Mouse (Mus musculus): ENCODE data around the gene Pik3r5. TPM values are rescaled to one million over a fixed set of nuclear protein-coding genes. Genes with fewer than 3 reads are reported as not detected.

Gene Pik3r5
- polyA plus RNA-seq, 1 experiment from 2014 or later = 1.5 TPM

DNA sequence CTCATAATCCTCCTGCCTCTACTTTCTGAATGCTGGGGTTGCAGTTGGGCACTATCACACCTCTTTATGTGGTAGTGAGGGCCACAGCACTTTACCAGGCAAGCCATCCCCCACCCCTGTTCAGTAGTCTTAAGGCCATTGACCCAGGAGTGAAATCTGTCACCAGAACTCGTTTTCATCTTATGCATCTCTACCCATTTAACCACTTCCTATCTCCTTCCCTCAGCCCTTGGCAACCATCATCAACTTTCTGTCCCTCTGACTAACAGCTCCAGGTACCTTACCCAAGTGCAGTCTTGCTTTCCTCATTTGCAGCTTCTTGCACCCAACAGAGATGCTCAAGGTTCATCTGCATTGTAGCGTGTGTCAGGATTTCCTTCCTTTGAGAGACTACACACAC is 33.2 kb downstream of the Pik3r5 start:
- no peaks in the 10 kb centered on the region for H3K4me1 ChIP-seq (ENCODE audit: control insufficient read depth, insufficient read depth, low read length)
- WGBS = 54% methylated on average over 2 of the region's 2 CpGs

DNA sequence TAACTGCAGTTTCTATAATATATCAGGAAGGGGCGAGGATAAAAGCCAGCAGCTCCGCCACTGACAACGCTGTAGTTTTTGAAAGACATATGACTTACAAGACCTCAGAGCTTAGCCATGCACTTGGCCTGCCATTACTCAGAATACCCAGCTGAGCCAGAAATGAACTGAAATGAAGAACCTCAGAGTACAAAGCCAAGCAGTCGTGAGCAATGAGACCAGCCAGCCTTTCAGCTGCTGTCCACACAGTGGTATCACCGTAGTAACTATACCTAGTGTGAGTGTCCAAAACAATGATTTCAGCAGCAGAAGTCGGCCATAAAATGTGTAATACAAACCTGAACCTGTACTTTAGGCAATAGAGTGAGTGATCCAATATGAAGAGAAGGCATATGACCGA is 35.5 kb downstream of the Pik3r5 start:
- ATAC-seq (ENCODE audit: low FRiP score, low TSS enrichment) = no peak
- 87% methylated on average over 7 of the region's 7 CpGs for WGBS
- no peak overlapping the region for H3K9ac ChIP-seq (ENCODE audit: low read depth, low read length)
- no peak overlapping the region for H3K27ac ChIP-seq (ENCODE audit: low read depth, low read length)
- H3K27me3 ChIP-seq (ENCODE audit: control insufficient read depth, insufficient read depth, low read length) = no peaks in the 10 kb centered on the region
- H3K4me2 ChIP-seq (replicated peaks; ENCODE audit: low read depth, low read length) = no peak overlapping the region
- H3K4me1 ChIP-seq (ENCODE audit: control insufficient read depth, insufficient read depth, low read length) = no peaks in the 10 kb centered on the region
- H3K36me3 ChIP-seq (ENCODE audit: control insufficient read depth, insufficient read depth, low read length) = no peaks in the 10 kb centered on the region
- no peaks in the 10 kb centered on the region for H3K9me3 ChIP-seq (ENCODE audit: control insufficient read depth, low read length)
- no peak overlapping the region for H3K4me3 ChIP-seq (ENCODE audit: low read length)

More for the DNA sequence above, 33.2 kb downstream of the Pik3r5 start:
- H3K9me3 ChIP-seq (ENCODE audit: control insufficient read depth, low read length) = no peaks in the 10 kb centered on the region
- H3K9ac ChIP-seq (ENCODE audit: low read depth, low read length) = no peak overlapping the region
- no peak overlapping the region for H3K4me2 ChIP-seq (replicated peaks; ENCODE audit: low read depth, low read length)
- no peak overlapping the region for H3K4me3 ChIP-seq (ENCODE audit: low read length)
- no peak overlapping the region for H3K27ac ChIP-seq (ENCODE audit: low read depth, low read length)
- H3K36me3 ChIP-seq (ENCODE audit: control insufficient read depth, insufficient read depth, low read length) = no peaks in the 10 kb centered on the region
- H3K27me3 ChIP-seq (ENCODE audit: control insufficient read depth, insufficient read depth, low read length) = no peaks in the 10 kb centered on the region
- no peak for ATAC-seq (ENCODE audit: low FRiP score, low TSS enrichment)

- H3K9ac ChIP-seq (ENCODE audit: low read depth, low read length) = no peak overlapping the region
- no peak overlapping the region for H3K4me2 ChIP-seq (replicated peaks; ENCODE audit: low read depth, low read length)
- H3K27ac ChIP-seq (ENCODE audit: low read depth, low read length) = no peak overlapping the region
- H3K36me3 ChIP-seq (ENCODE audit: control insufficient read depth, insufficient read depth, low read length) = no peaks in the 10 kb centered on the region
- ATAC-seq (ENCODE audit: low FRiP score, low TSS enrichment) = no peak
- WGBS = 67% methylated on average over 9 of the region's 9 CpGs
- no peak overlapping the region for H3K4me3 ChIP-seq (ENCODE audit: low read length)
- no peaks in the 10 kb centered on the region for H3K4me1 ChIP-seq (ENCODE audit: control insufficient read depth, insufficient read depth, low read length)
- H3K9me3 ChIP-seq (ENCODE audit: control insufficient read depth, low read length) = no peaks in the 10 kb centered on the region
- no peaks in the 10 kb centered on the region for H3K27me3 ChIP-seq (ENCODE audit: control insufficient read depth, insufficient read depth, low read length)
Observed at GRCm38 (mm10) chr11:68467962-68468612, 36.2 kb downstream of the Pik3r5 start.

- no peak overlapping the region for H3K27ac ChIP-seq (ENCODE audit: low read depth, low read length)
- no peaks in the 10 kb centered on the region for H3K4me1 ChIP-seq (ENCODE audit: control insufficient read depth, insufficient read depth, low read length)
- H3K9ac ChIP-seq (ENCODE audit: low read depth, low read length) = no peak overlapping the region
- no peaks in the 10 kb centered on the region for H3K9me3 ChIP-seq (ENCODE audit: control insufficient read depth, low read length)
- H3K4me3 ChIP-seq (ENCODE audit: low read length) = no peak overlapping the region
- H3K27me3 ChIP-seq (ENCODE audit: control insufficient read depth, insufficient read depth, low read length) = no peaks in the 10 kb centered on the region
- no peak overlapping the region for H3K4me2 ChIP-seq (replicated peaks; ENCODE audit: low read depth, low read length)
- H3K36me3 ChIP-seq (ENCODE audit: control insufficient read depth, insufficient read depth, low read length) = no peaks in the 10 kb centered on the region
- WGBS = 78% methylated on average over 4 of the region's 4 CpGs
- ATAC-seq (ENCODE audit: low FRiP score, low TSS enrichment) = no peak
Observed at GRCm38 (mm10) chr11:68468886-68469285, 37.0 kb downstream of the Pik3r5 start.

- Histone ChIP-seq H3K36me3 (ENCODE audit: control insufficient read depth, insufficient read depth, low read length) (no peaks in the 10 kb centered on the region), H3K9ac (ENCODE audit: low read depth, low read length) (no peak overlapping the region), H3K4me2 (replicated peaks; ENCODE audit: low read depth, low read length) (no peak overlapping the region), H3K27ac (ENCODE audit: low read depth, low read length) (no peak overlapping the region), H3K4me3 (ENCODE audit: low read length) (no peak overlapping the region), H3K27me3 (ENCODE audit: control insufficient read depth, insufficient read depth, low read length) (no peaks in the 10 kb centered on the region), H3K9me3 (ENCODE audit: control insufficient read depth, low read length) (no peaks in the 10 kb centered on the region), H3K4me1 (ENCODE audit: control insufficient read depth, insufficient read depth, low read length) (no peaks in the 10 kb centered on the region)
- no peak for ATAC-seq (ENCODE audit: low FRiP score, low TSS enrichment)
- WGBS = 80% methylated on average over 5 of the region's 5 CpGs
Observed at GRCm38 (mm10) chr11:68472162-68472849, 40.4 kb downstream of the Pik3r5 start.

- ATAC-seq (ENCODE audit: low FRiP score, low TSS enrichment) = no peak
- 78% methylated on average over 6 of the region's 6 CpGs for WGBS
- no peaks in the 10 kb centered on the region for H3K36me3 ChIP-seq (ENCODE audit: control insufficient read depth, insufficient read depth, low read length)
Observed at GRCm38 (mm10) chr11:68474600-68474999, 42.7 kb downstream of the Pik3r5 start.

GRCm38 (mm10) chr11:68475676-68476075 is 43.8 kb downstream of the Pik3r5 start:
- H3K4me1 ChIP-seq (ENCODE audit: control insufficient read depth, insufficient read depth, low read length) = no peaks in the 10 kb centered on the region
- no peak overlapping the region for H3K9ac ChIP-seq (ENCODE audit: low read depth, low read length)
- H3K4me2 ChIP-seq (replicated peaks; ENCODE audit: low read depth, low read length) = no peak overlapping the region
- no peaks in the 10 kb centered on the region for H3K27me3 ChIP-seq (ENCODE audit: control insufficient read depth, insufficient read depth, low read length)
- 90% methylated on average over 7 of the region's 7 CpGs for WGBS
- ATAC-seq (ENCODE audit: low FRiP score, low TSS enrichment) = no peak
- H3K9me3 ChIP-seq (ENCODE audit: control insufficient read depth, low read length) = no peaks in the 10 kb centered on the region
- H3K27ac ChIP-seq (ENCODE audit: low read depth, low read length) = no peak overlapping the region
- H3K4me3 ChIP-seq (ENCODE audit: low read length) = no peak overlapping the region
- H3K36me3 ChIP-seq (ENCODE audit: control insufficient read depth, insufficient read depth, low read length) = no peaks in the 10 kb centered on the region

More at GRCm38 (mm10) chr11:68474600-68474999, 42.7 kb downstream of the Pik3r5 start:
- Histone ChIP-seq H3K27ac (ENCODE audit: low read depth, low read length) (no peak overlapping the region), H3K9me3 (ENCODE audit: control insufficient read depth, low read length) (no peaks in the 10 kb centered on the region), H3K9ac (ENCODE audit: low read depth, low read length) (no peak overlapping the region), H3K4me2 (replicated peaks; ENCODE audit: low read depth, low read length) (no peak overlapping the region), H3K27me3 (ENCODE audit: control insufficient read depth, insufficient read depth, low read length) (no peaks in the 10 kb centered on the region), H3K4me1 (ENCODE audit: control insufficient read depth, insufficient read depth, low read length) (no peaks in the 10 kb centered on the region), H3K4me3 (ENCODE audit: low read length) (no peak overlapping the region)

DNA sequence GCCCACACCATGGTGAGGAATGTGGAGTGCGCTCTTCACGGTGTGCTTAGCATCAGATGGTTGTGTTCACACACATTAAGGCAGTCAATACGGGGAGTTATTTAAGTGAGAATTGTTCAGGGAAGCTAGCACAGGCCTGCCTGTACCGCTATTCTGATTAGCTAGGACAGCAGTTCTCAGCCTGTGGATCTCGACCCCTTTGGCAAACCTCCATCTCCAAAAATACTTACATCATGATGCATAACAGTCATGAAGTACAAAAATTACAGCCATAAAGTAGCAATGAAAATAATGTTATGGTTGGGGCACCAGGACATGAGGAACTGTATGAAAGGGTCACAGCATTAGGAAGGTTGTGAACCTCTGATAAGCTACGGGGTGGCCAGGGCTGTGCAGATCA is 45.7 kb downstream of the Pik3r5 start:
- H3K27ac ChIP-seq (ENCODE audit: low read depth, low read length) = no peak overlapping the region
- H3K4me3 ChIP-seq (ENCODE audit: low read length) = no peak overlapping the region
- no peak overlapping the region for H3K9ac ChIP-seq (ENCODE audit: low read depth, low read length)
- H3K4me2 ChIP-seq (replicated peaks; ENCODE audit: low read depth, low read length) = no peak overlapping the region
- H3K9me3 ChIP-seq (ENCODE audit: control insufficient read depth, low read length) = no peaks in the 10 kb centered on the region
- no peaks in the 10 kb centered on the region for H3K27me3 ChIP-seq (ENCODE audit: control insufficient read depth, insufficient read depth, low read length)
- 82% methylated on average over 6 of the region's 6 CpGs for WGBS
- ATAC-seq (ENCODE audit: low FRiP score, low TSS enrichment) = no peak
- no peaks in the 10 kb centered on the region for H3K4me1 ChIP-seq (ENCODE audit: control insufficient read depth, insufficient read depth, low read length)
- no peaks in the 10 kb centered on the region for H3K36me3 ChIP-seq (ENCODE audit: control insufficient read depth, insufficient read depth, low read length)

- no peak for ATAC-seq (ENCODE audit: low FRiP score, low TSS enrichment)
- no peak overlapping the region for H3K27ac ChIP-seq (ENCODE audit: low read depth, low read length)
Observed at GRCm38 (mm10) chr11:68478574-68478981, 46.7 kb downstream of the Pik3r5 start.

More at GRCm38 (mm10) chr11:68478574-68478981, 46.7 kb downstream of the Pik3r5 start:
- H3K9ac ChIP-seq (ENCODE audit: low read depth, low read length) = no peak overlapping the region
- no peaks in the 10 kb centered on the region for H3K27me3 ChIP-seq (ENCODE audit: control insufficient read depth, insufficient read depth, low read length)
- no peaks in the 10 kb centered on the region for H3K4me1 ChIP-seq (ENCODE audit: control insufficient read depth, insufficient read depth, low read length)
- no peak overlapping the region for H3K4me3 ChIP-seq (ENCODE audit: low read length)
- H3K36me3 ChIP-seq (ENCODE audit: control insufficient read depth, insufficient read depth, low read length) = no peaks in the 10 kb centered on the region
- no peaks in the 10 kb centered on the region for H3K9me3 ChIP-seq (ENCODE audit: control insufficient read depth, low read length)
- H3K4me2 ChIP-seq (replicated peaks; ENCODE audit: low read depth, low read length) = no peak overlapping the region
- 64% methylated on average over 3 of the region's 3 CpGs for WGBS
